Mouse (Mus musculus) B cell, adult 2 months (primary cell): ENCODE data around the gene Snapc2.

Experiments used
- DNase-seq, 2 experiments: peaks; one replicate each; pipeline ENCODE4 v3.0.0; 2022

The Snapc2 gene

GRCm38 (mm10) chr8:4252934-4253841, at the start of gene Snapc2:
Gene Snapc2, plus strand, starts transcription at chr8:4253080.
- DNase-seq, result peak; percentile 96 to 97

- DNase-seq, result no peak
These were observed 47.4 kb upstream of the Snapc2 start for GRCm38 (mm10) chr8:4205246-4206123.

- no peak for DNase-seq
These were observed 46.5 kb upstream of the Snapc2 start for GRCm38 (mm10) chr8:4206182-4207015.

GRCm38 (mm10) chr8:4207016-4207350, 45.9 kb upstream of the Snapc2 start:
- no peak for DNase-seq

GRCm38 (mm10) chr8:4211097-4211496, 41.8 kb upstream of the Snapc2 start:
- no peak for DNase-seq

GRCm38 (mm10) chr8:4212809-4213209, 40.1 kb upstream of the Snapc2 start:
- peak; percentile 33 to 38 for DNase-seq

- peak; percentile 59 to 61 for DNase-seq
These were observed 39.5 kb upstream of the Snapc2 start for GRCm38 (mm10) chr8:4213210-4214005.

- peak; percentile 78 to 81 for DNase-seq
These were observed 38.6 kb upstream of the Snapc2 start for GRCm38 (mm10) chr8:4214006-4214980.

- no peak for DNase-seq
These were observed 36.6 kb upstream of the Snapc2 start for GRCm38 (mm10) chr8:4216296-4216695.

GRCm38 (mm10) chr8:4216791-4217621, 35.9 kb upstream of the Snapc2 start, which contains the start of gene Prr36:
Gene Prr36, minus strand, starts transcription at chr8:4217459.
- peak in 1 of 2 experiments; percentile 11 for DNase-seq

GRCm38 (mm10) chr8:4219617-4220016, 33.3 kb upstream of the Snapc2 start:
- no peak for DNase-seq

- no peak for DNase-seq
These were observed 30.8 kb upstream of the Snapc2 start for GRCm38 (mm10) chr8:4222059-4222458.

- DNase-seq, result no peak
These were observed 26.6 kb upstream of the Snapc2 start for GRCm38 (mm10) chr8:4226323-4226722.

- no peak for DNase-seq
These were observed 26.0 kb upstream of the Snapc2 start, which contains the start of gene Lrrc8e for GRCm38 (mm10) chr8:4226739-4227347. Gene Lrrc8e, plus strand, starts transcription at chr8:4226827.

- no peak for DNase-seq
These were observed 25.0 kb upstream of the Snapc2 start for GRCm38 (mm10) chr8:4227919-4228318.

- no peak for DNase-seq
These were observed 23.1 kb upstream of the Snapc2 start for GRCm38 (mm10) chr8:4229784-4230183.

GRCm38 (mm10) chr8:4230612-4231351, 22.1 kb upstream of the Snapc2 start:
- no peak for DNase-seq

- no peak for DNase-seq
These were observed 15.0 kb upstream of the Snapc2 start for GRCm38 (mm10) chr8:4237814-4238433.
